Mouse (Mus musculus) T-cell, adult 2 months (primary cell): ENCODE measurements around the gene Olfr1441.

Experiments used
- DNase-seq: peaks from one replicate; pipeline ENCODE4 v3.0.0; 2022; ENCODE audit warnings: low spot score

Olfr1441 gene

GRCm38 (mm10) chr19:12417361-12417760 is at the start of gene Olfr1441:
Gene Olfr1441 (plus strand): TSS chr19:12417433.
- no peak for DNase-seq

- no peak for DNase-seq
Observed at GRCm38 (mm10) chr19:12373004-12373403, 44.2 kb upstream of the Olfr1441 start.

- no peak for DNase-seq
Observed at GRCm38 (mm10) chr19:12374465-12375025, 42.7 kb upstream of the Olfr1441 start.

GRCm38 (mm10) chr19:12386979-12387378 is 30.3 kb upstream of the Olfr1441 start, which contains the start of gene Olfr1440:
Gene Olfr1440 (plus strand): TSS chr19:12387279.
- DNase-seq: no peak

GRCm38 (mm10) chr19:12413737-12414136 is 3.5 kb upstream of the Olfr1441 start:
- DNase-seq: no peak

- no peak for DNase-seq
Observed at GRCm38 (mm10) chr19:12418312-12418711, 1.1 kb downstream of the Olfr1441 start.

- DNase-seq: no peak
Observed at GRCm38 (mm10) chr19:12420555-12420954, 3.3 kb downstream of the Olfr1441 start.

GRCm38 (mm10) chr19:12421680-12422079 is 4.4 kb downstream of the Olfr1441 start:
- DNase-seq: no peak

- DNase-seq: no peak
Observed at GRCm38 (mm10) chr19:12427101-12427500, 9.9 kb downstream of the Olfr1441 start.

GRCm38 (mm10) chr19:12427605-12428004 is 10.4 kb downstream of the Olfr1441 start, which contains the start of gene Pfpl:
Gene Pfpl (plus strand): TSS chr19:12427905.
- DNase-seq: no peak

GRCm38 (mm10) chr19:12433033-12433432 is 15.8 kb downstream of the Olfr1441 start:
- DNase-seq: peak; percentile 30

GRCm38 (mm10) chr19:12435011-12435416 is 17.8 kb downstream of the Olfr1441 start:
- DNase-seq: no peak

- no peak for DNase-seq
Observed at GRCm38 (mm10) chr19:12435750-12436524, 18.7 kb downstream of the Olfr1441 start.

GRCm38 (mm10) chr19:12439581-12439980 is 22.3 kb downstream of the Olfr1441 start:
- DNase-seq: no peak

- DNase-seq: no peak
Observed at GRCm38 (mm10) chr19:12440103-12440725, 23.0 kb downstream of the Olfr1441 start.

- no peak for DNase-seq
Observed at GRCm38 (mm10) chr19:12442560-12442959, 25.3 kb downstream of the Olfr1441 start.

GRCm38 (mm10) chr19:12445014-12445413 is 27.8 kb downstream of the Olfr1441 start:
- DNase-seq: no peak

- DNase-seq: peak; percentile 14
Observed at GRCm38 (mm10) chr19:12457401-12458066, 40.3 kb downstream of the Olfr1441 start.

- DNase-seq: no peak
Observed at GRCm38 (mm10) chr19:12459516-12459915, 42.3 kb downstream of the Olfr1441 start.

GRCm38 (mm10) chr19:12460282-12461249 is 43.3 kb downstream of the Olfr1441 start, which contains the start of gene Mpeg1:
Gene Mpeg1 (plus strand): TSS chr19:12460779.
- DNase-seq: no peak
